Mouse (Mus musculus) retina, postnatal 1 day (tissue): Measurements from ENCODE around the gene Olfr586.

Experiments
- DNase-seq: peaks from one replicate; pipeline ENCODE4 v3.0.0-alpha.2; 2012

Olfr586 gene

DNA sequence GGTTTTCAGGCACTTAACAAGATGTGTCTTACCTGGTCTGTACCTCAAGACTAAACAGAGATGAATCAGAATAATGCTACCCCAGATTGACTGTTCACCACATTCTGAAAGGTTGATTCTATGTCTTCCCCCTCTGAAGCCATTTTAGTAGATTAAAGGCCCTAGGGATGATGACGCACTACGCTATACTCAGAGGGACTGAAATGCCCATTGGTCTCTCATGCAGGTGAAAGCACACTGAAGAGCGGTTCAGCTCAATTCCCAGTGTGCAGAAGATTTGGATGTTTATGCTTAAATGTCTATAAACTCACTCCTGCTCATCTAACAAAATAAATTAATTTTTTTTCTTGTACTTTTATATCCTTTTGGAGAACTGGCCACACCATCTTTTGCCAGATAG lies at the start of gene Olfr586:
Gene Olfr586 (minus strand): TSS at position 101 of the 400 bp plus-strand sequence.
- no peak for DNase-seq

DNA sequence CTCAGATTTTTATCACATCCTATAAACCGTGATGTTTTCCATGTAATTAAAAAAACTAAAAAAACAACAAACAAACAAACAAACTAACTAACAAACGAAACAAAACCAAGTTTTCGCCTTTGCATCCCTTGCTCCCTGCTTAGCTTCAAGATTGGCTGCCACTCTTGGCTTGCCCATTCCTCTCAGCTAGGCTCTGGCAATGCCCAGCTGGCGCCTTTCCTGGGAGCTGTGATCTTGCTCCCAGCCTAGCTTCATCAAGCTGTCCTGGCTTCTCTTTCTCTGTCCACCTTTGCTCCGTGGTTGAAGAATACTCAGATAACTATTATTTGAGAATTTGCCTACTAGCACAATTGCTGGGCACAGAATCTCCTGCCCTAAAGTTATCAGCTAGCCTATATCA lies 44.3 kb upstream of the Olfr586 start:
- DNase-seq, result no peak

- no peak for DNase-seq
Observed at GRCm38 (mm10) chr7:103156256-103156655, 30.8 kb upstream of the Olfr586 start, which contains the start of gene Olfr589. Gene Olfr589, minus strand, starts transcription at chr7:103156356.

- no peak for DNase-seq
Observed at GRCm38 (mm10) chr7:103140579-103140978, 15.1 kb upstream of the Olfr586 start, which contains the start of gene Olfr588-ps1. Gene Olfr588-ps1, plus strand, starts transcription at chr7:103140879.

- no peak for DNase-seq
Observed at GRCm38 (mm10) chr7:103119406-103119805, 6.0 kb downstream of the Olfr586 start.

DNA sequence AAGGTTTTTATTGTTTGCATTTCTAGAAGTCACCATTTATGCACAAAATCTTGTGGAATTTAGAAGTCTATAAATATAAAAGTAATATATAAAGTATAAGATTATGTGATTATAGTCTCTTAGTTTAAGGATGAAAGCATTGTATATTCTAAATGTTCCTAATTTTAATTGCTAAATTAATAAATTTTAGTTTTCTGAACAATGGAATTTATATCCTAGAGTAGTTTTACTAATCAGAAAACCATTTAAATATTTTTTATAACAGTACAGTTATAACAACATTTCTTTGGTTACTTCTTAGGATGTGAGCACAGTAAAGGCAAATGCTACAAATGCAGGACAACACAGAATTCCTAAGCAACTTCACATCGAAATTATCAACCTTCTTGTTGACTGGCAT lies 28.0 kb downstream of the Olfr586 start, which contains the start of gene Olfr585:
Gene Olfr585 (plus strand): TSS at position 301 of the 400 bp plus-strand sequence.
- DNase-seq, result no peak

DNA sequence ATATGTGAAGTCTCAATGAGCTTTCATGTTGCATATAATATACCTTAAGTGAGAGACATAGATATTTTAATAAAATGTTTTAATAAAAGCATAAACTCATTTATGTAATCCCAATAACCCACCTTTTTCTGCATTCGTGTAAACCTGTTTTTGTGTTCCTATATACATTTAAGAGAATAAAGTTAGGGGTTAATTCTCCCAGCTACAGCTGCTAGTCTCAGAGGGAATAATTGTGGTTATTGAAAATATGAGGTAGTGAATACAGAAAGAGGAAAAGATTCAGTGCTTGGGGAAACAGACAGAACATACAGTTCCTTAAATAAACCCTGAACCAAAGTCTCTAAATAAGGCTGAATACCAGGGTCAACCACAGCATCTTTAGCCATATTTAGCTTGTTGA lies 43.9 kb downstream of the Olfr586 start, which contains the start of gene Olfr584:
Gene Olfr584 (plus strand): TSS at position 301 of the 400 bp plus-strand sequence.
- DNase-seq, result no peak
